Mouse (Mus musculus): ENCODE measurements around the gene Cog6.
"Not testable (repeated sequence)": the region's sequence is repeated elsewhere in the genome, so short reads cannot be mapped to it uniquely, and the experiment has no call there.

Cog6 gene

GRCm38 (mm10) chr3:52990041-52990737, 26.8 kb downstream of the Cog6 start:
- POLR2A ChIA-PET, result no interaction called here
- CTCF ChIA-PET, result interaction anchor here in 2 of 4 experiments (0.6 to 1.6 kb wide), 2 partner anchors 14 to 1112 kb away, joined by 4 read pairs; no protein-coding TSS in a partner anchor

GRCm38 (mm10) chr3:52985508-52985941, 31.5 kb downstream of the Cog6 start:
- POLR2A ChIA-PET, result interaction anchor here in 1 of 4 experiments (0.6 to 2.0 kb wide), 3 partner anchors 11 to 1761 kb away, joined by 3 to 7 read pairs (median 3); no protein-coding TSS in a partner anchor
- CTCF ChIA-PET, result not testable (repeated sequence)

DNA sequence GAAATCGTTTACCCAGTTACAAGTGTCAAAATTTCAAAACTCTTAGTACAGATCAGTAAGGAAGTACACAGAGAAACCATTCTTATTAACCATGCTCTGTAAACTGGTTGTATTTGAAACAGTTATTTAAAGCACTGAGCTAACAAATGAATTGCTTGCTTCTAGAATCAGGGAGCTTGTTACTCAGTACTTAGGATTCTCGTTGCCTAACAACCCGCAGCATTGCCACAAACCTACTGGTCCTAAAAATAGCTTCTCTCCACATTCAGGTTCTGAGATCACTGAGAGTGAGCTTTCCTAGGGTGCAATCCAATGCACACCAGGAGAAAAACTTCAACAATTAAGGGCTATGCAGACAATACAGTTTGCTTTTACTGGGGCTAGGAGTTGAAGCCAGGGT, 33.3 kb downstream of the Cog6 start:
- CTCF ChIA-PET, result no interaction called here

DNA sequence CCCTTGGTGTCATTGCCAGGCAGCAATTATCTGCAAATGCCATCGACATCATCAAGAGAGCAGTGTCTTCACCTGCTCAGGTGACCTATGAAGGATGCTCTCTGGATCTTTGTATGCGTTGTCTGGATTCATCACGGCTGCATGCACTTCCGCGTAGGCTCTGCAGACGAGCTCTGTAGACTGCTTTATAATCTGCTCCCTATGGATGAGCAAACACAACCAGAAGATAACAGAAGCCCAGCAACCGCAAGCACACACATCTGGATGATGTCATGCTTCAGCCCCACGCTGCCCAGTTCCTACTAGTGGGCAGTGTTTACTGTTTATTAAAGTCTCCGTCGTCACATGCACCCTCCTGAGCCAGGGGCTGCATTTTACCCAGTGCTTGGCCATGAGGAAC, 34.0 kb downstream of the Cog6 start:
- CTCF ChIA-PET, result interaction anchor here in 1 of 4 experiments (0.6 kb wide), 1 partner anchor 497 kb away, joined by 3 read pairs; no protein-coding TSS in a partner anchor

More for the DNA sequence above, 33.3 kb downstream of the Cog6 start:
- POLR2A ChIA-PET, result interaction anchor here in 1 of 4 experiments (2.0 kb wide), 1 partner anchor 9 kb away, joined by 7 read pairs; no protein-coding TSS in a partner anchor

DNA sequence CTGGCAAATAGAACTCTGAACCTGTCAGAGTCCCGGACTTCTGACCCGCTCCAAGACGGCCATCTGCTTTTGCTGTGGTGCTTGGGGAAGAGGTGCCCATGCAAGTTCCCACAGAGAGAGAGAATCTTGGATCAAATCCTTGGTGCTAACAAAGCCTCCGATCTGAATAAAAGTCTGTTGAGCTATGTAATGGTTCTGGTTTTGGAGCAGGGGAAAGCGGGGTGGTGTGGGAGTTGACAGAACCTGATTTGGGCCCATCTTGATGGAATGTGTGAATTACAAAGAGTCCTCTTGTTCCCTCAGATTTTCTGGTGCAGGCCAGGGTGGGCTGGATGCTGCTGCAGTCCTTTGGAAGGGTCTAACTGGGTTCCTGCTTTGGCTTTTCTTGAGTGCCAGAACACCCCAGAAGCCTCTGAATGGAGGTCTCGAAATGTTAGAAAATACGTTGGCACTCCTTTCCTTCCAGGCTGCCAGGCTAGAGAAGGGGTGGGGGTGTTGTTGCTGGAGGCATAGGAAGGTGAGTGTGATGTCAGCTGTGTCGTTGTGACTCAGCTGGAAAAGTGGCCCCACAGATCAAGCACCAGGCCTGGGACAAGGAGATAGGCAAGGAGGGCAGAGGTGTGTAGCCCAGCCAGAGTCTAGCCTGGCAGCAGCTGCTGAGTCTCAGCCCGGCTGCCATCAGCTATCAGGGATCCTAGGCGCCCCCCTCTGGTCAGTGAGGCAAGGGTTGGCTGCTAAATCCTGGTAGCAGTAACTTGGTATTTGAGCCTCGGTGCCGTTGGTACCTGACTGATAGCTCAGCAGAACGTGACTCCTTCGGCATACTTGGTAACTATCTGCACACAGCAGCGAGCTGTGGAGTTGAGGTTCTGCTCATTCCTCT, 42.1 kb downstream of the Cog6 start:
- ChIA-PET CTCF (interaction anchor here in 3 of 4 experiments (0.5 to 1.6 kb wide), 16 partner anchors 8 to 720 kb away, joined by 3 to 8 read pairs (median 4); no protein-coding TSS in a partner anchor), POLR2A (interaction anchor here in 1 of 4 experiments (1.9 kb wide), 1 partner anchor 9 kb away, joined by 7 read pairs; no protein-coding TSS in a partner anchor)

More for the DNA sequence above, 34.0 kb downstream of the Cog6 start:
- POLR2A ChIA-PET, result no interaction called here

- ChIA-PET POLR2A (no interaction called here), CTCF (interaction anchor here in 1 of 4 experiments (0.8 kb wide), 1 partner anchor 129 kb away, joined by 6 read pairs; no protein-coding TSS in a partner anchor)
Observed at GRCm38 (mm10) chr3:52972916-52973315, 44.1 kb downstream of the Cog6 start.

GRCm38 (mm10) chr3:52967046-52967445, 50.0 kb downstream of the Cog6 start:
- ChIA-PET POLR2A (no interaction called here), CTCF (interaction anchor here (0.6 to 2.0 kb wide), 4 partner anchors 8 to 439 kb away, joined by 3 to 5 read pairs (median 4); no protein-coding TSS in a partner anchor)

GRCm38 (mm10) chr3:52964206-52964605, 52.8 kb downstream of the Cog6 start:
- POLR2A ChIA-PET, result no interaction called here
- CTCF ChIA-PET, result no interaction called here

DNA sequence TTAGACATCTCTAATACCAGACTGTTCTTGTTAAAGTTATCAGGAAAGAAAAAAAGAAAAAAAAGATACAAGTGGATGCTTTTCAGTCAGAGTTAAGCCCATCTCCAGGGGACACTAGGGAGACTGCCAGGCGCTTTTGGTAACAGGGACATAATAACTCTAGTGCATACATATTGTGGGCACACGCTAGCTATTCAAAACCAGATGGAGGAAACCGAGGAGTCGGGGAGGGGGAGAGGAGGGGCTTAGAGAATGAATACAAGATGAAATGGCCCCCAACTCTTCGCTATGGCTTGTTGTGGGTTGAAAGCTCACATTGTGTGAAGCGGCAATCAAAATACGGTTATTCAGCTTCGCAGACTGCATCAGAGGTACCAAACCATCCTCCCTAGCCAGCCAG, 53.6 kb downstream of the Cog6 start:
- POLR2A ChIA-PET, result no interaction called here
- CTCF ChIA-PET, result interaction anchor here in 2 of 4 experiments (0.7 kb wide), 2 partner anchors 704 to 1431 kb away, joined by 3 to 11 read pairs; no protein-coding TSS in a partner anchor

DNA sequence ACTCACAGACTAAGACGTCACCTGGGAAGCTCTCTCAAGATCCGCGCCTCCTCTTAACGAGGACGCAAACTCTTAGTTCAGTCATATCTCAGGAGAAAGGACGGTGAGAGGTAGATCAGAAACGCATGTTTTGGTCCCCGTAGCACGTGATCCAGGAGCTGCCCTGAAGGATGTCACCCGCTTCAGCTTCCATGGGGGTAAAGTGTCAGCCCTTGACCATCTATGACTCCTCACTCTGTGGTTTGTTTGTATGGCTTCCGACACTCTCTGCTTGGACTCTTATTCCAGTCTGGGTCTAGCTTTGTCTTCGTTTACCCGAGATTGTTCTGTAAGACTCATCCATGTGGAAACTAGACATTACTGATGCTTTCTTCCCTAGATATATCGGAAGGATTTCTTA, 54.6 kb downstream of the Cog6 start:
- ChIA-PET POLR2A (no interaction called here), CTCF (interaction anchor here in 2 of 4 experiments (0.6 kb wide), 2 partner anchors 764 to 1489 kb away, joined by 3 read pairs; no protein-coding TSS in a partner anchor)

DNA sequence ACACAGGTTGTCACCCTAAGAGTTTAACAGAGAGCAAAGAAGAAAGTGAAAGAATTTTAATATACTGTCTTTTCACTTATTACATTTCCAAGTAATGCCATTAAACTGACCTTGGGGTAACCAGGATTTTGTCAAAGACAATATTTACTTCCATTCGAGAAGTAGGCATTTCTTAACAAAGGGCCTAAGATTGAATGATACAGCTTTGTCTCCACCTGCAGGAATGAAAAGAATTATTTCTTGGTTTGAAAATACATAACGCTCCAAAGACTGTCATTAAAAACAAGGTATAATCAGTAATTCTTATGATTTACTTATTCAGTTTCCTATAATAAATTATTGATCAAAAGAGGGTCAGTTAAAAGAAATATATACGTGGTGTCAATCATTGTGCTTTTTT, 55.4 kb downstream of the Cog6 start:
- CTCF ChIA-PET, result interaction anchor here in 1 of 4 experiments (0.6 kb wide), 1 partner anchor 1490 kb away, joined by 3 read pairs; no protein-coding TSS in a partner anchor
- POLR2A ChIA-PET, result no interaction called here

DNA sequence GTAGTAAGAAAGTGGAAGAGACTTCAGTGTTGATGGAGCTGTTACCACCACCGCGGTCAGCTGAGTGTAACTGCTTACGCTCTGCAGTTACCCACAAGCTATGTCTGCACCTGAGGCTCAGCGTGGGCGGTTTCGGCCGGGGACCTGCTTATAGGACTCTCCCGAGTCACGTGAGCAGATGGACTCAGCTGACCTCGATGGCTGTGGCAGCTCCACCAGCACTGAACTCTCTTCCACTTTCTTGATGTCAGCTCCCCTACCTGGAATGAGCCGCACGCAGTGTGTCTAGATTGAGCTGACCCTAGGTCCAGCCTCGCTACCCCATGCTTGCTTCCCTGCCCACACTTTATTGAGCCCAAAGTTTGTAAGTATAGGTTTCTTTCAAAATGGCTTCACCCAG, 56.1 kb downstream of the Cog6 start:
- CTCF ChIA-PET, result interaction anchor here in 2 of 4 experiments (0.7 to 1.0 kb wide), 2 partner anchors 13 to 117 kb away, joined by 3 read pairs; no protein-coding TSS in a partner anchor
- POLR2A ChIA-PET, result no interaction called here

DNA sequence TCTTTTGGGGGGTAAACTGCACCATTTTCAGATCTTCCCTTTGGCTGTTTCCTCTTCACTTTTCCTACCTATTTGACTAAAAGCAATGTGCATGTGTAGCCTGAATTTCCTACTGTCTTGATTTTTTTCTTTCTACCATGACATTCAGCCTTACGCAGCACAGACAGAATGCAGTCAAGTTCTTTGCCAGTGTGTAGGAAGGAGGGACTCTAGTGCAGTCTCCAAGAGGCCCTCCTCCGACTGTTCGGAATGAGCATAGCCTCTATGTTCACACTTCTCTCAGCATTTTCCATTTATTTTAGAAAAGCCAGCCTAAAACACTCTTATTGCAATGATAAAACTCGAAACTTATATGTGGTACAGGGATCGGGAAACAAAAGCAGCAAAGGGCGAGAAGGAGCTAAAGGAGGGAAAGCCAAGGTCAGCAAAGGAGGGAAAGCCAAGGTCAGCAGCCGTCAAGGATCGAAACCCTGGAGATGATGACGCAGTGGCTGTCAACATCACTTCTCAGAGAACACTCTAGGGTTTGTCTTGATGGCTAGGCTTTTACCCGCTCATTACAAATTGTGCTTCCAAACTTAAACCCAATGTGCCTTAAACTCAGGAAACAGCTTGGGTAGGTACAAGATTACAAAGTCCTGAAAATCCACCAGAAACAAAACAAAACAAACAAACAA, 58.5 kb downstream of the Cog6 start:
- POLR2A ChIA-PET, result no interaction called here

DNA sequence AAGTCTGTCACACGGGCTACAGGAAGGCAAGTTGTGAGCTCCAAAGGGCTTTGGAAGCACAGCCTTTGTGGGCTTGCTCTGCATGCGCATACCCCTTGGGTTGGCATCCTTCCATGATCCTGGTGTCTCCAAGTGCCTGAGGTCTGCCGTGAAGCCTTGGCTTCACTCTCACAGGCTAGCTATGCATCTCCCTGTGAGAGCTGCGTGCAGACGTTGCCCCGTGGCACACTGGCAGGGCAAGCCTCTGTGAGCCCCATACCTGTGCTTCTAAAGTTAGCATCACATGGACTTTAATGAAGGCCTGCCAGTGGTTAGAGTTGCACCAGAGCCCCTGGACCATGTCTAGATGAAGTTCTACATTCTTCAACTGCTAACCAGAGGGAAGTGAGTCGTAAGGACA, 59.2 kb downstream of the Cog6 start:
- CTCF ChIA-PET, result no interaction called here
- POLR2A ChIA-PET, result no interaction called here

More for the DNA sequence above, 58.5 kb downstream of the Cog6 start:
- CTCF ChIA-PET, result no interaction called here

- CTCF ChIA-PET, result no interaction called here
- POLR2A ChIA-PET, result interaction anchor here in 3 of 4 experiments (0.6 to 1.0 kb wide), 4 partner anchors 47 to 640 kb away, joined by 3 to 4 read pairs (median 3); no protein-coding TSS in a partner anchor
Observed at GRCm38 (mm10) chr3:52956236-52956635, 60.8 kb downstream of the Cog6 start.

GRCm38 (mm10) chr3:52955481-52956019, 61.5 kb downstream of the Cog6 start:
- POLR2A ChIA-PET, result interaction anchor here in 2 of 4 experiments (0.7 to 1.0 kb wide), 2 partner anchors 48 to 598 kb away, joined by 3 to 4 read pairs; no protein-coding TSS in a partner anchor

DNA sequence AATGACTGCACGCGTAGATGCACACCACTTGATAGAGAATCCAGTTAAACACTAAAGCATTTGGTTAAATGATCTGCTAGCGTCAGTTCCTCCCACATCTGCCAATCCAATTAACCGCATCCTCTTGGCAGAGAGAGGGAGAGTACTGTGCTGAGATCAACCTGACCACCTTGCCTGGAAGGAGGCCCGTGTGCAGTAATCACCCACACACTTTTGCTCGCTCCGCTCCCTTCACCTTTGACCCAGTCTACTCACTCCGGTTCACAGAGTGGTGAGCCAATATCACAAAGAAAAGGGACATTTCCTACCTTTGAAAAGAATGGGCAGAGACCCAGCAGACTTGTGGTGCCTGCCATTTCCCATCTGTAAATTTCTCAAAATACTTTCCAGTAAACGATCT, 62.4 kb downstream of the Cog6 start:
- ChIA-PET POLR2A (no interaction called here), CTCF (no interaction called here)

More at GRCm38 (mm10) chr3:52955481-52956019, 61.5 kb downstream of the Cog6 start:
- CTCF ChIA-PET, result no interaction called here

DNA sequence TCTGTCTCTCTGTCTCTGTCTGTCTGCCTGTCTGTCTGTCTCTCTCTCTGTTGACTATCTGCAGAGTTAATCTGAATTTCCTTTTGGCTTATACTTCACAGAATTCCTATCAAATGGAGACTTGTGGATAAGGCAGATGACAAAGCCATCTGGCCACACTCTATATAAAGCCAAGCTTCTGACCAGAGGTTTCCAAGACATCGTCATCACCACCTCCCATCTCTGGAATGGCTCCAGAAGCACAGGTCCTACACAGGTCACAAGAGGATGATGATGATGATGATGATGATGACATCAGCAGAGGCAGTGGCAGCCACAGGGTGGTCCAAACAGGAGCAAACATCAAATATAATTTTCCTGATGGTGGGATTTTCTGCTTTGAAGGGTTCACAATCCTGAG, 63.2 kb downstream of the Cog6 start:
- ChIA-PET CTCF (no interaction called here), POLR2A (no interaction called here)

DNA sequence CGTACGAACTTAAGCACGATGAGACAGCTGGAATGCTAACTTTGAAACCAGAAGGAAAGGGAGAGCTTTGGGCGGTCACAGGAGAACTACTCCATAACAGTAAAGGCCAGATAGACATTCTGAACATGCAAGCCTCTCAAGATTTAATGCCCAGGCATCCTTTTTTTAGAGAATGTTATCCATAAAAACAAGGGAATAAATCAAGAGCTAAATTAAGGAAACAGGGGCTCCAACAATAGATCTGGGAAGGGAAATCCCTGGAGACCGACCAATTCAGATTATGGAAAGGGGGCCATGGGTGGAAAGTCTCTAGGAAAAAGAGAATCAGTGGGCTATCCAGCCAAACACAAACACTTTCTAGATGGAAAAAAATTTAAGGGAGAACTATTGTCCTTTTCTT, 68.2 kb downstream of the Cog6 start:
- CTCF ChIA-PET, result no interaction called here
- POLR2A ChIA-PET, result no interaction called here

All from embryonic stem cell, embryonic (primary cell).